ENCODE assay signal across 7 mouse cellular contexts in genomic region chr2:52959291-52959621, GRCm38 (mm10).
DNase-seq lines count a peak whose midpoint lies in the region; ATAC-seq and TF ChIP-seq lines count a peak whose summit lies in the region.

No protein-coding gene starts in this region.

- H3K27me3 ChIP-seq in lung, embryonic 15.5 days, result no peaks in the 10 kb centered on the region
- no peaks in the 10 kb centered on the region for H3K27me3 ChIP-seq in forebrain, postnatal 0 days (ENCODE audit: insufficient read depth, low read length)
- no peaks in the 10 kb centered on the region for H3K27me3 ChIP-seq in liver, embryonic 16.5 days (ENCODE audit: control insufficient read depth, insufficient read depth, low read depth, low read length)
- no peaks in the 10 kb centered on the region for H3K27me3 ChIP-seq in stomach, postnatal 0 days (ENCODE audit: control insufficient read depth, insufficient read depth, low read length)

- no peaks in the 10 kb centered on the region for H3K9me3 ChIP-seq in lung, embryonic 15.5 days
- H3K9me3 ChIP-seq in forebrain, postnatal 0 days (ENCODE audit: low read length), result no peaks in the 10 kb centered on the region
- no peaks in the 10 kb centered on the region for H3K9me3 ChIP-seq in liver, embryonic 16.5 days (replicated peaks; ENCODE audit: control insufficient read depth, low read length)
- H3K9me3 ChIP-seq in stomach, postnatal 0 days (ENCODE audit: control insufficient read depth, low read length), result no peaks in the 10 kb centered on the region

- no peak for TF ChIP-seq CTCF in forebrain, postnatal 0 days (IDR thresholded peaks at IDR 0.05; ENCODE audit: low read depth)
- no peak for TF ChIP-seq CTCF in stomach, postnatal 0 days (IDR thresholded peaks at IDR 0.05; ENCODE audit: low read depth)

- no peak overlapping the region for H3K9ac ChIP-seq in lung, embryonic 15.5 days
- 0 out of 2 replicates have a peak overlapping the region, but pooled peaks have one; percentile 22 for H3K9ac ChIP-seq in forebrain, postnatal 0 days
- no peak overlapping the region for H3K9ac ChIP-seq in liver, embryonic 16.5 days (ENCODE audit: low read depth, low read length)
- H3K9ac ChIP-seq in stomach, postnatal 0 days (ENCODE audit: low read length), result no peak overlapping the region; the same call in 1 of the 2 replicates

- no peak for ATAC-seq in lung, embryonic 15.5 days (ENCODE audit: borderline replicate concordance, extremely low read depth, low FRiP score, low TSS enrichment)
- ATAC-seq in forebrain, postnatal 0 days, result no peak
- no peak for ATAC-seq in liver, embryonic 16.5 days (ENCODE audit: low read depth)
- ATAC-seq in stomach, postnatal 0 days (ENCODE audit: low FRiP score, low TSS enrichment), result no peak

- H3K36me3 ChIP-seq in lung, embryonic 15.5 days, result no peaks in the 10 kb centered on the region
- no peaks in the 10 kb centered on the region for H3K36me3 ChIP-seq in forebrain, postnatal 0 days (ENCODE audit: insufficient read depth)
- H3K36me3 ChIP-seq in liver, embryonic 16.5 days (ENCODE audit: control insufficient read depth, insufficient read depth), result no peaks in the 10 kb centered on the region
- no peaks in the 10 kb centered on the region for H3K36me3 ChIP-seq in stomach, postnatal 0 days (ENCODE audit: control insufficient read depth, insufficient read depth, low read length)

- no peak for TF ChIP-seq EP300 in stomach, postnatal 0 days (optimal IDR thresholded peaks at IDR 0.05)

- no peak overlapping the region for H3K27ac ChIP-seq in lung, embryonic 15.5 days
- H3K27ac ChIP-seq in forebrain, postnatal 0 days (ENCODE audit: low read depth, low read length), result peak overlapping the region; percentile 62; the same call in 1 of the 2 replicates
- no peak overlapping the region for H3K27ac ChIP-seq in liver, embryonic 16.5 days (ENCODE audit: low read length)
- H3K27ac ChIP-seq in stomach, postnatal 0 days (replicated peaks), result peak overlapping the region; percentile 71

- peaks cover 25% of the 10 kb centered on the region for H3K4me1 ChIP-seq in lung, embryonic 15.5 days
- H3K4me1 ChIP-seq in forebrain, postnatal 0 days (ENCODE audit: insufficient read depth), result peaks cover 11% of the 10 kb centered on the region
- no peaks in the 10 kb centered on the region for H3K4me1 ChIP-seq in liver, embryonic 16.5 days (ENCODE audit: control insufficient read depth, low read depth, low read length)
- H3K4me1 ChIP-seq in stomach, postnatal 0 days (replicated peaks; ENCODE audit: control insufficient read depth, insufficient read depth), result peaks cover 16% of the 10 kb centered on the region

- H3K4me2 ChIP-seq in lung, embryonic 15.5 days, result peak overlapping the region; percentile 44
- peak overlapping the region; percentile 41 for H3K4me2 ChIP-seq in forebrain, postnatal 0 days (ENCODE audit: low read depth)
- peak overlapping the region; percentile 12; the same call in 1 of the 2 replicates for H3K4me2 ChIP-seq in liver, embryonic 16.5 days (ENCODE audit: low read depth, low read length)
- H3K4me2 ChIP-seq in stomach, postnatal 0 days (replicated peaks; ENCODE audit: low read depth), result peak overlapping the region; percentile 42

- peak overlapping the region; percentile 0; the same call in 1 of the 2 replicates for H3K4me3 ChIP-seq in lung, embryonic 15.5 days
- H3K4me3 ChIP-seq in forebrain, postnatal 0 days (ENCODE audit: low read depth, low read length), result no peak overlapping the region
- H3K4me3 ChIP-seq in liver, embryonic 16.5 days (ENCODE audit: low read depth, low read length), result no peak overlapping the region
- peak overlapping the region; percentile 12; the same call in 1 of the 2 replicates for H3K4me3 ChIP-seq in stomach, postnatal 0 days (ENCODE audit: low read depth, low read length)

- no peak for DNase-seq in lung, postnatal 25 days (ENCODE audit: low spot score)
- DNase-seq in forebrain, postnatal 0 days, result no peak
- no peak for DNase-seq in stomach, postnatal 0 days (ENCODE audit: low spot score)
- DNase-seq in cerebellum, postnatal 36 days, result no peak
- no peak for DNase-seq in adrenal gland, postnatal 10 days

Comparison
In these comparisons a context has a peak if more than half of its experiments do, and no peak if none do; other contexts are left out.
1. H3K27ac ChIP-seq: peak in forebrain, postnatal 0 days (single experiment) and stomach, postnatal 0 days (single experiment); none in lung, embryonic 15.5 days (single experiment) and liver, embryonic 16.5 days (single experiment).
2. H3K4me3 ChIP-seq: peak in lung, embryonic 15.5 days (single experiment) and stomach, postnatal 0 days (single experiment); none in forebrain, postnatal 0 days (single experiment) and liver, embryonic 16.5 days (single experiment).
3. Peak in every context shown above with its lines, with median percentiles within 50 percentile points of each other: H3K4me2 ChIP-seq.